In genomic region chr10:121033826-121034568, GRCm38 (mm10) we compare ENCODE assay signal across 8 mouse cellular contexts. TPM values are rescaled to one million over a fixed set of nuclear protein-coding genes. Genes with fewer than 3 reads are reported as not detected.
DNase-seq lines count a peak whose midpoint lies in the region; ATAC-seq and TF ChIP-seq lines count a peak whose summit lies in the region.

Gene Wif1 (plus strand): TSS chr10:121033960.

- H3K27me3 ChIP-seq in embryonic facial prominence, embryonic 11.5 days (ENCODE audit: control insufficient read depth, insufficient read depth, low read length): peaks cover 3% of the 10 kb centered on the region; the same call in 1 of the 2 replicates
- H3K27me3 ChIP-seq in heart, adult 2 months (ENCODE audit: control insufficient read depth, insufficient read depth, low read length): peaks cover 1% of the 10 kb centered on the region; the same call in 1 of the 2 replicates
- H3K27me3 ChIP-seq in kidney, adult 2 months (replicated peaks; ENCODE audit: control insufficient read depth, insufficient read depth, low read length): no peaks in the 10 kb centered on the region; the same call in 1 of the 2 replicates
- no peaks in the 10 kb centered on the region for H3K27me3 ChIP-seq in liver, adult 2 months (ENCODE audit: control insufficient read depth, insufficient read depth, low read length)

- peak; percentile 51 for DNase-seq in 416B (ENCODE audit: low read depth)
- peak; percentile 88 for DNase-seq in adrenal gland, postnatal 14 days
- DNase-seq in embryonic facial prominence, embryonic 11.5 days (ENCODE audit: low spot score): peak; percentile 80
- DNase-seq in heart, adult 2 months: peak; percentile 79 to 88
- DNase-seq in kidney, adult 2 months: peak; percentile 69
- DNase-seq in liver, adult 2 months (ENCODE audit: extremely low read depth, low read depth, low spot score): peak; percentile 28
- peak; percentile 37 to 62 for DNase-seq in spleen, postnatal 14 days (ENCODE audit: low spot score in 2 of 2)

- peak; percentile 88 for ATAC-seq in embryonic facial prominence, embryonic 11.5 days (replicated peaks; ENCODE audit: insufficient number of reproducible peaks, low FRiP score, low TSS enrichment, low read depth)
- ATAC-seq in monocyte, adult 5-6 weeks (replicated peaks; ENCODE audit: insufficient number of reproducible peaks, low FRiP score, low TSS enrichment, poor library complexity, severe bottlenecking): peak; percentile 67

- intact Hi-C loops in heart, adult 2 months (cut with DNase I): loop anchor here (1.0 to 5.0 kb wide), 4 partner anchors 55 to 222 kb away; partner anchors contain the start of gene Lemd3

- H3K27ac ChIP-seq in embryonic facial prominence, embryonic 11.5 days (replicated peaks; ENCODE audit: low read depth, low read length): no peak within 1 kb of the TSS
- H3K27ac ChIP-seq in heart, adult 2 months: no peak within 1 kb of the TSS
- H3K27ac ChIP-seq in kidney, adult 2 months (ENCODE audit: insufficient read depth, low read depth, low read length): no peak within 1 kb of the TSS
- no peak within 1 kb of the TSS for H3K27ac ChIP-seq in liver, adult 2 months (replicated peaks; ENCODE audit: insufficient read depth, low read depth, low read length)

- H3K4me2 ChIP-seq in embryonic facial prominence, embryonic 11.5 days (ENCODE audit: low read depth, low read length): peak within 1 kb of the TSS; percentile 91

- TF ChIP-seq CTCF in heart, adult 2 months (IDR thresholded peaks at IDR 0.05): peak; percentile 76
- peak; percentile 66 for TF ChIP-seq CTCF in kidney, adult 2 months (conservative IDR thresholded peaks at IDR 0.05; ENCODE audit: insufficient read depth, insufficient read length, low read depth, low read length)
- TF ChIP-seq CTCF in liver, adult 2 months (IDR thresholded peaks at IDR 0.05; ENCODE audit: low read depth, low read length): peak; percentile 78

- H3K79me2 ChIP-seq in heart, adult 2 months (replicated peaks; ENCODE audit: control insufficient read depth, insufficient read depth, low read length): no peaks in the 10 kb centered on the region
- H3K79me2 ChIP-seq in liver, adult 2 months (ENCODE audit: control insufficient read depth, insufficient read depth, low read length): no peaks in the 10 kb centered on the region

- no peak for TF ChIP-seq EP300 in heart, adult 2 months (IDR thresholded peaks at IDR 0.05; ENCODE audit: insufficient read depth, low read depth, low read length)

- peak within 1 kb of the TSS; percentile 48 for H3K4me3 ChIP-seq in embryonic facial prominence, embryonic 11.5 days (ENCODE audit: low read depth, low read length)
- H3K4me3 ChIP-seq in heart, adult 2 months: peak within 1 kb of the TSS; percentile 58
- peak within 1 kb of the TSS; percentile 54 for H3K4me3 ChIP-seq in kidney, adult 2 months (ENCODE audit: insufficient read depth, low read depth, low read length)
- peak within 1 kb of the TSS; percentile 48 for H3K4me3 ChIP-seq in liver, adult 2 months (ENCODE audit: insufficient read depth, low read depth, low read length)

- no peak for TF ChIP-seq POLR2A in heart, adult 2 months (IDR thresholded peaks at IDR 0.05; ENCODE audit: insufficient read depth, low read depth, low read length)
- no peak for TF ChIP-seq POLR2A in kidney, adult 2 months (IDR thresholded peaks at IDR 0.05; ENCODE audit: low read depth, low read length)
- no peak for TF ChIP-seq POLR2A in liver, adult 2 months (IDR thresholded peaks at IDR 0.05; ENCODE audit: extremely low read depth, insufficient read depth, low read length)

- no peaks in the 10 kb centered on the region for H3K9me3 ChIP-seq in embryonic facial prominence, embryonic 11.5 days (replicated peaks; ENCODE audit: control insufficient read depth, low read length)

- H3K4me1 ChIP-seq in embryonic facial prominence, embryonic 11.5 days (ENCODE audit: control insufficient read depth, insufficient read depth, low read length): no peaks in the 10 kb centered on the region
- no peaks in the 10 kb centered on the region; the same call in 1 of the 2 replicates for H3K4me1 ChIP-seq in heart, adult 2 months (ENCODE audit: control insufficient read depth, insufficient read depth, low read length)
- no peaks in the 10 kb centered on the region for H3K4me1 ChIP-seq in kidney, adult 2 months (ENCODE audit: control insufficient read depth, insufficient read depth, low read length)
- peaks cover 6% of the 10 kb centered on the region; the same call in 1 of the 2 replicates for H3K4me1 ChIP-seq in liver, adult 2 months (ENCODE audit: control insufficient read depth, insufficient read depth, low read length)

- under 1% methylated on average over 49 of the region's 49 CpGs for WGBS in embryonic facial prominence, embryonic 11.5 days
- WGBS in heart, adult 2 months: 1% methylated on average over 49 of the region's 49 CpGs
- under 1% methylated on average over 49 of the region's 49 CpGs for WGBS in kidney, adult 2 months
- WGBS in liver, adult 2 months: 1% methylated on average over 49 of the region's 49 CpGs

- H3K9ac ChIP-seq in embryonic facial prominence, embryonic 11.5 days (replicated peaks; ENCODE audit: low read length): peak within 1 kb of the TSS; percentile 61
- peak within 1 kb of the TSS; percentile 63 for H3K9ac ChIP-seq in heart, adult 2 months (ENCODE audit: low read depth, low read length)
- peak within 1 kb of the TSS; percentile 27 for H3K9ac ChIP-seq in liver, adult 2 months (ENCODE audit: low read depth, low read length)

- H3K36me3 ChIP-seq in embryonic facial prominence, embryonic 11.5 days (replicated peaks; ENCODE audit: control insufficient read depth, insufficient read depth, low read depth, low read length): no peaks in the 10 kb centered on the region
- no peaks in the 10 kb centered on the region for H3K36me3 ChIP-seq in heart, adult 2 months (ENCODE audit: control insufficient read depth, insufficient read depth, low read length)
- H3K36me3 ChIP-seq in kidney, adult 2 months (ENCODE audit: control insufficient read depth, insufficient read depth, low read length): no peaks in the 10 kb centered on the region
- H3K36me3 ChIP-seq in liver, adult 2 months (ENCODE audit: control insufficient read depth, insufficient read depth, low read length): no peaks in the 10 kb centered on the region

RNA-seq across cellular contexts. Expression of gene Wif1, which starts in this region (rescaled TPM):
- total RNA-seq in adrenal gland, postnatal 14 days (2021): 0.19 and 0.30 TPM in 2 replicates
- polyA plus RNA-seq in embryonic facial prominence, embryonic 11.5 days (2014; fragmentation: Nextera tagmentation; extraction: Ambion mirVana): 14.4 and 15.8 TPM in 2 replicates
- total RNA-seq in heart, adult 2 months (2021): 1 to 10 TPM; 2.0 to 2.4 TPM
- 8.6 and 12.8 TPM in 2 replicates for polyA plus RNA-seq in heart, adult 2 months (2012; rRNA removed)
- polyA plus RNA-seq in kidney, adult 2 months (2012; rRNA removed): 1.8 and 2.3 TPM in 2 replicates
- 0.07 TPM in 1 of 2 replicates, not detected in the other for total RNA-seq in liver, adult 2 months (2014; rRNA removed)
- 0.06 TPM in 1 of 2 replicates, not detected in the other for polyA plus RNA-seq in liver, adult 2 months (2012; rRNA removed)
- total RNA-seq in monocyte, adult 5-6 weeks (2017): not detected in 3 replicates

Comparison
In these comparisons a context has a peak if more than half of its experiments do, and no peak if none do; other contexts are left out.
1. Peak in DNase-seq in adrenal gland, postnatal 14 days; RNA of the gene not detected or under 1 TPM.
2. Peak in DNase-seq, H3K4me3 ChIP-seq and H3K9ac ChIP-seq in liver, adult 2 months; RNA of the gene not detected or under 1 TPM.
3. Peak in ATAC-seq in monocyte, adult 5-6 weeks; RNA of the gene not detected or under 1 TPM.
4. DNase-seq: peak in every context shown above with its lines; median percentile 88 in adrenal gland, postnatal 14 days; 84 in heart, adult 2 months; 80 in embryonic facial prominence, embryonic 11.5 days; 69 in kidney, adult 2 months; 51 in 416B; 50 in spleen, postnatal 14 days; 28 in liver, adult 2 months.